Mouse (Mus musculus) urinary bladder, postnatal 14 days (tissue): Measurements from ENCODE around the gene Nfic.
A peak's percentile ranks its signal among the peaks of the same experiment; 100 is the strongest.

Source experiments
- DNase-seq: peaks from one replicate; pipeline ENCODE4 v3.0.0; 2021; ENCODE audit warnings: low spot score

Nfic gene

GRCm38 (mm10) chr10:81417227-81418215 is 37.9 kb downstream of the Nfic start:
- no peak for DNase-seq

- peak; percentile 83 for DNase-seq
Measured at GRCm38 (mm10) chr10:81416581-81417226, 38.7 kb downstream of the Nfic start.

- no peak for DNase-seq
Measured at GRCm38 (mm10) chr10:81415549-81416310, 39.7 kb downstream of the Nfic start.

GRCm38 (mm10) chr10:81415146-81415545 is 40.3 kb downstream of the Nfic start:
- no peak for DNase-seq

GRCm38 (mm10) chr10:81414682-81415081 is 40.8 kb downstream of the Nfic start:
- no peak for DNase-seq

- peak; percentile 90 for DNase-seq
Measured at GRCm38 (mm10) chr10:81413310-81414261, 41.8 kb downstream of the Nfic start.

GRCm38 (mm10) chr10:81412586-81413309 is 42.7 kb downstream of the Nfic start:
- no peak for DNase-seq

- peak; percentile 71 for DNase-seq
Measured at GRCm38 (mm10) chr10:81411471-81412400, 43.7 kb downstream of the Nfic start.

GRCm38 (mm10) chr10:81410981-81411380 is 44.5 kb downstream of the Nfic start:
- no peak for DNase-seq

- no peak for DNase-seq
Measured at GRCm38 (mm10) chr10:81410350-81410749, 45.1 kb downstream of the Nfic start.

- DNase-seq, result no peak
Measured at GRCm38 (mm10) chr10:81409330-81409729, 46.1 kb downstream of the Nfic start.

GRCm38 (mm10) chr10:81408871-81409291 is 46.6 kb downstream of the Nfic start:
- DNase-seq, result peak; percentile 85

- no peak for DNase-seq
Measured at GRCm38 (mm10) chr10:81408424-81408729, 47.1 kb downstream of the Nfic start.

GRCm38 (mm10) chr10:81407539-81408423 is 47.7 kb downstream of the Nfic start:
- peak; percentile 82 for DNase-seq

- DNase-seq, result no peak
Measured at GRCm38 (mm10) chr10:81406504-81407440, 48.7 kb downstream of the Nfic start.

GRCm38 (mm10) chr10:81405588-81406201 is 49.7 kb downstream of the Nfic start:
- DNase-seq, result peak; percentile 59

GRCm38 (mm10) chr10:81404720-81405119 is 50.7 kb downstream of the Nfic start:
- no peak for DNase-seq
